Mouse (Mus musculus) 3134 (cell line): ENCODE measurements around the gene Adamtsl3.

Experiments used
- DNase-seq: peaks from one replicate; pipeline ENCODE4 v3.0.0-alpha.2; 2011; ENCODE audit warnings: low spot score; ENCODE audit not compliant: insufficient read length; ENCODE audit errors: extremely low read depth

Adamtsl3 gene

DNA sequence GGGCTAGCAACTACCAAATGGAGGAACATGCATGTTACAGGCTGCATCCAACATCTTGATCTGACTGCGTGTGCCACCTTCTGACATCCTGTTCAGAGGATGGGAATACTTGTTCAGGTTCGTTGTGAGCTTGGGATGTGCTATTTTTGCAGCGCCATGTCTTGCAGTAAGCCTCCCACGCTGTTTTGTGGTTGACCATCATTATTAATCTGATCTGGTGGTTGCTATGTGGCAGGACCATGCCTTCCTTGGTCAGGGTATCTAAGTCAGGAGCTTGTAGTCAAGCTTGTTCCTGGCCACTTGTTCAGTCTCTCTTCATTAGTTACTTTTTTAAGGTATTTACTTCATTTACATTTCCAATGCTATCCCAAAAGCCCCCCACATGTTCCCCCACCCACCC is 24.7 kb downstream of the Adamtsl3 start:
- DNase-seq, result no peak

DNA sequence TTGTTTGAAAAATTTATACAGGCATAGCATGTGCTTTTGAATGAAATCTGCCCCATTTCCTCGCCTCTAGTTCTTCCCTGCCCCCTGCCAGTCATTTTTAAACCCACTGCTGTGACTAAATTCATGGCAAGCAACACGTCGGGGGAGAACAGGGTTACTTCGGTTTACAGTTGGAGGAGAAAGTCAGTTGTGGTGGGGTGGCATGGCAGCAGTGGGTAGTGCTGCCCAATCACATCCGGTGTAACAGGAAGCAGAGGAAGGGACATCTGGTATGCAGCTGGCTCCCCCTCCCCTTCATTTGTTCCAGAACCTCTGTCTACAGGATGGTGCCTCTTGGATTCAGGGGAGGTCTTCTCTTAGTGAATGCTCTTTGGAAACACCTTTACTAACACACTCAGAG is 25.6 kb downstream of the Adamtsl3 start:
- DNase-seq, result no peak

DNA sequence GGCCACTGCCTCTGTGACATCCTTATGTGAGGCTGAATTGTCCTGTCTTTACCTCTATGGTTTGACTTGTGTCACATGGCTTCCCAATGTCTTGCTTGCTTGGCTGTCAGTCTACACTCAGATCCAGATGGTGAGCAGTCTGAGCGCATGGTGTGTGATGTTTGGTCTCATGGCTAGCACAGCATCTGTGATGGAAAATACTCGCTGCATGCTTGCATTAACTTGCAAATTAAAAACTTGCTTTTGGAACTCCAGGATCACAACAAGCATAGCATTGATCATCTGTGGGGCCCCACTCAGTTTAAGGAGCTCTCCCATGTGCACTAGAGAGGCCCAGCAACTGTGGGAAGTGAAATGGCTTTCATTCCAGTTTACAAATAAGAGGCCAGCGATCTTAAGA is 29.1 kb downstream of the Adamtsl3 start:
- no peak for DNase-seq

DNA sequence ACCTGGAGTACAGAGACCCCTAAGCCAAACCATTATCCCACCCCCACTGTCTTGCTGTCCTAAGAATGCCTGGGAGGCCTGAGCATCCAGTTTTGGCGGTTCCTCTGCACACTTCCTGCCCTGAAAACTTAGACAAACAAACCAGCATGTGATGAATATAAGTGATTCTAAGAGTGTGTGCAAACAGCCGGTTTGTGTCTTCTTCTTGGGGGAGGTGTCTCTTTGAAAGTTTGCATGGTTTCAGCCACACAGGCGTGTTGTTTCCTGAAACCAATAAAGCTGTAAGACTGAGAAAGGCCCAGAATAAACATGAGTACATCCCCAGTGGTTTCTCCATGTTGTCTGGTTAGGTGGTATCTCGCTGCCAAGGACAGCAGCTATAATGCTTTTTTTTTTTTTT is 30.6 kb downstream of the Adamtsl3 start:
- DNase-seq, result no peak

GRCm38 (mm10) chr7:82366471-82366870 is 31.0 kb downstream of the Adamtsl3 start:
- no peak for DNase-seq

DNA sequence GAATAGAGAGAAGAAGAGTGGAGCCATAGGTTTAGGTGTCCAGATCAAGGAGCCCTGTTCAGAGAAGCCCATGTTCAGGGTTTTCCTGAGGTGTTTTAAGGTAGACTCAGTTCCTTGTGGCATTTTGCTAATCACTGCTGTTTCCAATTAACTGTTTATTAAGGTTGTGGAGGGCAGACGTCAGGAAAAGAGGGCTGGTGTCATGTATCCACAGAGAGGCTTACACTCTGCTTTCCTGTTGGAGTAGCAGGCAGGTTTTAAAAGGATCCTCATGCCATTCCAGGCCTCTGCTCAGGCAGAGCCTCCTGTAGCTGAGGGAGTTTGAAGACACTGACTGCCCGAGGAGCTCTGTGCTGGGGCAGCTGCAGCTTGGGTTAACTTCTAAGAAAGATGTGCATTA is 32.6 kb downstream of the Adamtsl3 start:
- DNase-seq, result no peak

DNA sequence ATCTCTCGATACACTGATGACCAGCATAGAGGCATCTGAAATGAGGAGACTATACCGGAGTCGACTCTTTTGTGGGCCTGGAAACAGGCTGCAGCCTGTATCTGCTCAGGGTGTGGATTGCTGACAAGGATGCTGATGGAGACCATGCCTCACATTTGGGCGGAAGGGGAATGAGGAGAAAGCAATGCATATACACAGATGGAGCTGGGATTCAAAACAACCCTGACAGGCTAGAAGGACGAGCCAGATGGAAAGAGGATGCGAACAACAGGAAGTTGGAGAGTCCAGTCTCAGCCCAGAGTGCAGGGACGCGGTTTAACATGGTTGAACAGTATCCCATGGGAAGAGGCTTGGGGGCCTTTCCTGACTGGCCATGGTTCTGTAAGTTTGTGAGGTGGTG is 34.6 kb downstream of the Adamtsl3 start:
- no peak for DNase-seq

DNA sequence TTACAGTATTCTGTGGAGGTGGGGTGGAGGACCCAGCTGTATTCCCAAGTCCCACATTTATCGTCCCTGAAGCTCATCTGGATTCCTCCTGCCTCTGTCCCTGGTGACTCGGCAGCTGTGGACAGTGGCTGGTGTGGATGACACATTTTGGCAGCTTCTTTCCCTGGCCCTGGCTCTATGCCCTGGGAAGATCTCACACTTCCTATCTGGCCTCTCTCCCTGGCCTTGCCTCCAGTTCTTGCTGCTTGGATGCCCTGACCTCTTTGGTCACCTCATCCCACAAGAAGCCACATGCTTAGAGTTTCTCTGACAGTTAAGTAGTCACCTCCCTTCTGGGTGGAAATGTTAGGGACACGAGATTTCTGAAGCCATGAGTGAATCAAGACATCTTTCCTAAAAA is 35.9 kb downstream of the Adamtsl3 start:
- DNase-seq, result peak; percentile 71

DNA sequence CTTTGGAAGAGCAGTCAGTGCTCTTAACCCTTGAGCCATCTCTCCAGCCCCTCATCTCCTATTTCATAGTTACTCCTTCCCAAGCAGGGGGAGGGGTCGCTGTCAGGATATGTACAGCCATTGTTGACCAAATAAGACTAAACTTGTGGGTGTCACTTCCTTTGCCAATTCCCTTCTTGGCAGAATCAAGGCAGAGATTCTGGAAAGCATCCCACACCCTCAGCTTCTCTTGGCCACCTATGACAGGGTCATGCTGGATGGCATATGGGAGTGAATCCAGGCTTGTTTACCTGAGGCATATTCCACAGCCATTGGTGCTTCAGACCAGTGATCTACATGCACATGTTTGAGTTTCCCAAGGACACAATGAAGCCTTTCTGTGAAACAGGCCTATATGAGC is 42.8 kb downstream of the Adamtsl3 start:
- no peak for DNase-seq

DNA sequence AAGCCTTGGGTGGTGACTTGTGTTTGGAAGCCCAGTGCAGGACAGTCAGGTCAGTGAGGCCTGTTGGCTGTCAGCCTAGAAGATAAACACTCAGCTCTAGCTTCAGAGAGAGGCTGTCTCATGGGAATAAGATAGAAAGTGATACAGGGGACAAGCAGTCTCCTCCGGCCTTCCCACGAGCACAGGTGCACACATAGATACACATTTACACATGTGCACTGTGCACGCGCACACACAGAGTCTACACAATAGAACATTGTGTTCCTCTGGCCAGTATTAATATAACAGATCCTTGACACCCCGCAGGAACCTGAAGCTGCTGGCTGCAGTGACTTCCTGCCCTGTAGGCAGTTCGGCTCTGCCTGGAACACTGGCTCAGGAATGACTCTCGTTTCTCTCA is 44.3 kb downstream of the Adamtsl3 start:
- DNase-seq, result no peak

DNA sequence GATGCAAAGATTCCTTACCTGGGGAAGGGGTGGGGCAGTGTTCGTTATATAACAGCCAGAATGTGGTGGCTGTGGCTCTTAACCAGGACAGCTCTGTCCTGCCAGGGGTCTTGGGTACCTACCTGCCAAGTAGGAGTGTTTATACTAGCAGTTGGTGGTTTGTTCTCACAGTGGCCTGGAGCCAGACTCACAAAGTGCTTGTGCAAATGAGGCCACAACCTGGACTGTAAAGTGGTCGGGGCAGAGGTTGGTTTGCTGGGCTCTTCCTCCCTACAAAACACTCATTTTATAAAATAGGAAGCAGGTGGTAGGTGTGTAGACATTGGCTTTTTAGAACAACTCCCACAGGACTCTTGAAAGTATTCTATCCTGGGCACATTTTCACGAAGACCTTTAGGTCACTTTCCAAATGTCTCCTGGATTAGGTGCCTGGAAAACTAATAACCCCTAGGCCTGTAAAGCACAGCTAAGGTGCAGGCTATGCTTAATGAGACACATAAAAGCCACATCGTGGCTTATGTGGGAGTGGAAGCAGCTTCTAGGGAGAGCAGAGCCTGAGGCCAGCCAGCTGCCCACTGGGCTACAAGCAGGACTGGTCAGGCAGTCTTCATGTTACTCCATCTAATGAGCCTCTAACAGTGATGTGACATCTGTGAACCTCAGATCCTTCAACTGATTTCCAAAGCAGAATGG is 47.5 kb downstream of the Adamtsl3 start:
- DNase-seq, result no peak

DNA sequence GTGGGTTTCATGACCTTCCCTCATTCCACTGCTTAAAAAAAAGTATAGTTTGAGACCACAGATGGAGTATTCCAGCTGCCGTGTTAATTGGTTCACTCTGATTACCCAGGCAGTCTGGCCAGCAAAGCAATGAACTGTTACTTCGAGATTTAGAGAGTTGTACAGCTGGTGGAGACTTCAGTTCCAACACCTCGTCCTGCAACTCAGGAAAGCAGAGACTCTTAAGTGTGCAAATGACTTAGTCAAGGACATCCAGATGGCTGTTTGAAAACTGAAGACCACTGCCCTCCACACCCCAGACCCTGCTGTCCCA is 48.0 kb downstream of the Adamtsl3 start:
- DNase-seq, result no peak

GRCm38 (mm10) chr7:82387121-82387520 is 51.6 kb downstream of the Adamtsl3 start:
- peak; percentile 26 for DNase-seq

DNA sequence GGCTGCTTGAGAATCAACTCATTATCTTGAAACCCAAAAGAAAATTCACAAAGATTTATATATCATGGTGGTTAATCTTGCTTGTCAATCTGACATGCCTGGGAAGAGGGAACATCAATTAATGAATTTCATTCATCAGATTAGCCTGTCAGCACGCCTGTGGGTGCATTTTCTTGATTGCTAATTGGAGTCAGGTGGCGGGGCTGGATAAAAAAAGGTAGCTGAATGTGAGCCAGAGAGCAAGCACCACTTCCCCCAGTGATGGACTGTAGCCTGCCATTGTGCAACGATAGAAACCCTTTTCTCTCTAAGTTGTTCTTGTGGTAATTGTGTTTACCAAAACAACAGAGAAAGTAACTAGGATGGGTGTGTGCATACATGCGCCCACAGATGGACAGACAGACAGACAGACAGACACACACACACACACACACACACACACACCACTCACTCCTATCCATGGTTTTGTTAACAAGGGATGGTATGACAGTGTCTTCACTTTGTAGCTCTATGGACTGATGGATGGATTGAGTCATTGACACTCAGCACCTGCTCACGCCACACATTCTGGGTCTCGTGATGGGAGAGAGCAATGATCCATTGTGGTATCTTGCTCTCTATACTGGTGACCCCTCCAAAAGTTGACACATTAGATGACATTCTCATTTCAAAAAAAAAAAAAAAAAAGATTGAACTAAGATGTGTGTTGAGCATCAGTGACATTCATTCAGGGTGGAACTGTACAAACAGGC is 59.1 kb downstream of the Adamtsl3 start:
- no peak for DNase-seq

GRCm38 (mm10) chr7:82395239-82395638 is 59.7 kb downstream of the Adamtsl3 start:
- no peak for DNase-seq

DNA sequence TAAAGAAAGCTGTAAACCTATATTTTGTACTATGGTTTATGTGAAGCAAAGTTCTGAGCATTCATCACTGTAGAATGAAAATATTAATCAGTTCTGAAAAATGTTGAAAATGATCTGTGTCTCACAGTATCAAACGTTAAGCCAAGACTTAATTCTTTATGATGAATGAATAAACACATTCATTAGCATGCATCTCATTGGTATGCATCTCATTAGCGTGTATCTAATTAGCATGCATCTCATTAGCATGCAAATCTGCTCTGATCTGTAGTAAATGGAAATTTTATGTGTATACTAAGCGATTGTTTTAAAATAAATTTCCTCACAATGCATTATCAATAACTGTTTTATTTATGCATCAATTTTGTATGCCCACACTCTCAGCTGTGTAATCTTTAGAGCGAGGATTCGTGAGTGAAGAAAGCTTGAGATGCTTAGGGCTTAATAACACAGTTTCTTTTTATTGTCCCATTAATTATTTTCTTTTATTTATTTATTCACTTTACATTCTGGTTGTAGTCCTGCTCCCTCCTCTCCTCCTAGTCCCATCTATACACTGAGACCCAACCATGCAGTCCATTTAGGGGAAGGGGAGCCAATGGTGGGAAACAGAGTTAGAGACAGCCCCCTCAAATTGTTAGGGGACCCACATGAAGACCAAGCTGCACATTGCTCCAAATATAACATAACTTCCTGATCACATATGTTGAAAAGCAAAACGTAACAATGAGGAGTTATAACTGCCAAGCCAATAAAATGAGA is 60.4 kb downstream of the Adamtsl3 start:
- DNase-seq, result no peak

DNA sequence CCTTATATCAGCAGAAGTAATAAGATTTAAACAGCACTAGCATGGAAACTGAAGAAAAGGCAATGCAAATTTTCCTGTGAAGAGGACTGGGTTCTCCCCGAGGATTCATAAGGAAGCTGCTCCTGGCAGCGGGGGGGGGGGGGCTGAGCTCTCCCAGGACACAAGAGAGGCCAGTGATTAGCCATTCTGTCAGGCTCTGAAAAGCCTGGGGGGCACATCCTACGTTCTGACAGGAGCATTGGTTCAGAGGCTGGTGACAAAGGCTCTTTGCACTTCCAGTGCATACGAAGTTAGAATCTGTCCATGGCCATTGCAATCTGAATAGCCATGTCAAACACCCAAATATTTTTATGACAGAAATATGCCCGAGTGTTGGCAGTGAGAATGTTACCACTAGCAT is 61.4 kb downstream of the Adamtsl3 start:
- no peak for DNase-seq

- no peak for DNase-seq
These were observed 62.1 kb downstream of the Adamtsl3 start for GRCm38 (mm10) chr7:82397632-82398031.

DNA sequence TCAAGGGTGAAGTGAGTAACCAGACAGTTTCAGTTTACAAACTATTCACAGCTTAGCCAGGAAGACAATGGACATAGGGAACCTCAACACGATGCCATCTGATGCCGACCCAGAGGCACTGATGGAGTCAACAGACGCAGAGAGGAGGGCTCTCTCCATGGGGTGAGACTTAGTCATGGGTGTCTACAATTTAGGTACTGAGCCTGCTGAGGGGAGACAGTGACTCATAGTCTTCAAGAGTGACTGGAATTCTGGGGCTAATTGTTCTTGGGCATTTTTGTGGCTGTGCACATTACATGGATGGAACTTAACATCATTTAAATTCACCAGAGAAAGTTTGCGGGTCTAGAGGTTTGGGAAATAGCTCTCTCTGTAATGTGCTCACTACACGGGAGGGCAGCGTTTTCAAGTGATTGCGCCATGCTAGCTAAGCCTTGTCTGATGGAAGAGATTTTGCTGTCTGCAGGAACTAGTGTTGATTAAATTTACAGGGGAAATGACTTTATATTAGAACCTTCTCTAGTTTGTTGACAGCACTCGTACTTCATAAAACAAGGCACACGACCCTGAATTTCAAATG is 70.1 kb downstream of the Adamtsl3 start:
- DNase-seq, result peak; percentile 67

GRCm38 (mm10) chr7:82410966-82411365 is 75.5 kb downstream of the Adamtsl3 start:
- no peak for DNase-seq

GRCm38 (mm10) chr7:82416653-82417052 is 81.2 kb downstream of the Adamtsl3 start:
- no peak for DNase-seq
